Mouse (Mus musculus) heart, postnatal 0 days (tissue): ENCODE measurements around the gene Ccdc80. TPM values are rescaled to one million over a fixed set of nuclear protein-coding genes. Genes with fewer than 3 reads are reported as not detected.

Experiments used
- ATAC-seq: fragments of 200-750 bp; cut with Nextera tagmentation; 2 replicates; pipeline ENCODE4 v1.8.0; 2017; ENCODE audit warnings: low read depth, moderate number of reproducible peaks, moderate library complexity; ENCODE audit not compliant: insufficient read depth
- DNase-seq: peaks from one replicate; pipeline ENCODE4 v3.0.0-alpha.2; 2016; ENCODE audit warnings: low spot score
- H3K27ac ChIP-seq: fragments of 300-500 bp; sonication (generic); 2 replicates; pipeline ENCODE4 v1.5.1; 2014; ENCODE audit warnings: low read depth, mild to moderate bottlenecking
- H3K27me3 ChIP-seq: fragments of 300-500 bp; sonication (generic); 2 replicates; pipeline ENCODE4 v1.6.1; 2014; ENCODE audit warnings: low read length, mixed read lengths; ENCODE audit not compliant: control insufficient read depth, insufficient read depth
- H3K36me3 ChIP-seq: fragments of 300-500 bp; sonication (generic); replicated peaks from 2 replicates; pipeline ENCODE4 v1.6.1; 2014; ENCODE audit warnings: low read length, mixed read lengths; ENCODE audit not compliant: control insufficient read depth, insufficient read depth
- H3K4me1 ChIP-seq: fragments of 300-500 bp; sonication (generic); 2 replicates; pipeline ENCODE4 v1.6.1; 2014; ENCODE audit warnings: antibody characterized with exemption; ENCODE audit not compliant: control insufficient read depth, insufficient read depth
- H3K4me2 ChIP-seq: fragments of 300-500 bp; sonication (generic); 2 replicates; pipeline ENCODE4 v1.6.1; 2014; ENCODE audit warnings: low read depth, mild to moderate bottlenecking, low read length, moderate library complexity
- H3K4me3 ChIP-seq: fragments of 300-500 bp; sonication (generic); 2 replicates; pipeline ENCODE4 v1.5.1; 2014; ENCODE audit warnings: low read depth, low read length
- H3K9ac ChIP-seq: fragments of 300-500 bp; sonication (generic); replicated peaks from 2 replicates; pipeline ENCODE4 v1.6.1; 2014; ENCODE audit warnings: low read depth, low read length, mixed read lengths
- H3K9me3 ChIP-seq: fragments of 300-500 bp; sonication (generic); replicated peaks from 2 replicates; pipeline ENCODE4 v1.6.1; 2016; ENCODE audit warnings: low read length; ENCODE audit not compliant: control insufficient read depth
- CTCF ChIP-seq: IDR thresholded peaks from 2 replicates; pipeline ENCODE4 v1.5.1; 2016; ENCODE audit warnings: antibody characterized with exemption, control low read depth, low read depth
- EP300 ChIP-seq: IDR thresholded peaks from 2 replicates; pipeline ENCODE4 v1.6.1; 2016; ENCODE audit warnings: antibody characterized with exemption, low read depth
- WGBS: fragments of 180-500 bp; shearing (Covaris S2); extraction: QIAGEN DNeasy Blood & Tissue Kit; methylation state at CpG from one replicate; pipeline ENCODE4 v1.1.7; 2014; 5-methylcytosine and 5-hydroxymethylcytosine counted together
- polyA plus RNA-seq: library from polyadenylated mRNA; unstranded; fragments of >200 nt; fragmentation: Nextera tagmentation; extraction: Ambion mirVana; gene quantifications from 2 replicates; pipeline ENCODE4 v1.2.1, GENCODE M21; 2015
- total RNA-seq: library from RNA; depleted of rRNA; stranded (reverse); fragments of >200 nt; gene quantifications from 2 replicates; pipeline ENCODE4 v1.2.3, GENCODE M21; 2014; ENCODE audit warnings: low replicate concordance

The Ccdc80 gene
- total and polyA plus RNA-seq, 2 experiments from 2014 or later = 61.4 to 75.3 TPM

GRCm38 (mm10) chr16:45070383-45071083 lies 22.7 kb upstream of the Ccdc80 start:
- no peak for TF ChIP-seq CTCF
- TF ChIP-seq EP300 = no peak
- Histone ChIP-seq H3K9ac (no peak overlapping the region), H3K4me2 (no peak overlapping the region), H3K27me3 (no peaks in the 10 kb centered on the region), H3K4me1 (no peaks in the 10 kb centered on the region), H3K27ac (no peak overlapping the region), H3K4me3 (no peak overlapping the region), H3K9me3 (no peaks in the 10 kb centered on the region), H3K36me3 (no peaks in the 10 kb centered on the region)
- DNase-seq (no peak), ATAC-seq (peak; percentile 41; the same call in 1 of the 2 replicates)
- WGBS = 78% methylated on average over 8 of the region's 8 CpGs

GRCm38 (mm10) chr16:45071424-45071823 lies 21.8 kb upstream of the Ccdc80 start:
- 62% methylated on average over 2 of the region's 2 CpGs for WGBS
- H3K27me3 ChIP-seq = no peaks in the 10 kb centered on the region
- no peaks in the 10 kb centered on the region for H3K9me3 ChIP-seq
- H3K9ac ChIP-seq = no peak overlapping the region
- no peak for ATAC-seq
- no peak overlapping the region for H3K4me2 ChIP-seq
- no peak overlapping the region for H3K27ac ChIP-seq
- no peak for DNase-seq
- no peaks in the 10 kb centered on the region for H3K36me3 ChIP-seq
- H3K4me1 ChIP-seq = no peaks in the 10 kb centered on the region
- no peak overlapping the region for H3K4me3 ChIP-seq
- TF ChIP-seq CTCF (no peak), EP300 (no peak)

GRCm38 (mm10) chr16:45077517-45078080 lies 15.6 kb upstream of the Ccdc80 start:
- 80% methylated on average over 6 of the region's 6 CpGs for WGBS
- no peaks in the 10 kb centered on the region for H3K9me3 ChIP-seq
- no peak overlapping the region for H3K9ac ChIP-seq
- H3K4me1 ChIP-seq = peaks cover 16% of the 10 kb centered on the region
- no peaks in the 10 kb centered on the region for H3K27me3 ChIP-seq
- H3K4me3 ChIP-seq = no peak overlapping the region
- H3K4me2 ChIP-seq = no peak overlapping the region
- no peak overlapping the region for H3K27ac ChIP-seq
- no peaks in the 10 kb centered on the region for H3K36me3 ChIP-seq
- no peak for TF ChIP-seq CTCF
- no peak for TF ChIP-seq EP300
- no peak for ATAC-seq
- no peak for DNase-seq

GRCm38 (mm10) chr16:45079322-45079721 lies 13.9 kb upstream of the Ccdc80 start:
- H3K27ac ChIP-seq = no peak overlapping the region
- DNase-seq = peak; percentile 51
- no peak overlapping the region for H3K9ac ChIP-seq
- peaks cover 16% of the 10 kb centered on the region for H3K4me1 ChIP-seq
- no peak overlapping the region for H3K4me3 ChIP-seq
- no peak overlapping the region for H3K4me2 ChIP-seq
- no peaks in the 10 kb centered on the region for H3K36me3 ChIP-seq
- H3K27me3 ChIP-seq = no peaks in the 10 kb centered on the region
- peak; percentile 82 for ATAC-seq
- 12% methylated on average over 2 of the region's 2 CpGs for WGBS
- H3K9me3 ChIP-seq = no peaks in the 10 kb centered on the region
- TF ChIP-seq CTCF (no peak), EP300 (no peak)

- Histone ChIP-seq H3K9ac (no peak overlapping the region), H3K27ac (no peak overlapping the region), H3K4me2 (no peak overlapping the region), H3K4me3 (no peak overlapping the region), H3K9me3 (no peaks in the 10 kb centered on the region), H3K4me1 (no peaks in the 10 kb centered on the region), H3K27me3 (no peaks in the 10 kb centered on the region), H3K36me3 (no peaks in the 10 kb centered on the region)
- whole genome bisulfite sequencing = 70% methylated on average over 1 of the region's 1 CpGs
- DNase-seq (no peak), ATAC-seq (no peak)
- no peak for TF ChIP-seq EP300
- TF ChIP-seq CTCF = no peak
These were observed 4.4 kb upstream of the Ccdc80 start for GRCm38 (mm10) chr16:45088842-45089241.
